Mouse (Mus musculus): ENCODE data around the gene Nkx2-5. TPM values are rescaled to one million over a fixed set of nuclear protein-coding genes. Genes with fewer than 3 reads are reported as not detected.

The Nkx2-5 gene
- polyA plus RNA-seq, 1 experiment from 2014 or later, result 2.9 TPM

- 25% methylated on average over 4 of the region's 4 CpGs for WGBS
- H3K36me3 ChIP-seq (ENCODE audit: control insufficient read depth, insufficient read depth, low read length), result no peaks in the 10 kb centered on the region
- H3K9ac ChIP-seq (ENCODE audit: low read length), result no peak overlapping the region
- peaks cover 32% of the 10 kb centered on the region for H3K27me3 ChIP-seq (ENCODE audit: control insufficient read depth, insufficient read depth, low read depth, low read length)
- peak overlapping the region; percentile 33; the same call in 1 of the 2 replicates for H3K27ac ChIP-seq (ENCODE audit: low read length)
- no peaks in the 10 kb centered on the region for H3K9me3 ChIP-seq (ENCODE audit: control insufficient read depth, low read length)
- H3K4me3 ChIP-seq (ENCODE audit: low read length), result no peak overlapping the region
- H3K4me1 ChIP-seq (replicated peaks; ENCODE audit: control insufficient read depth, insufficient read depth, low read length), result peaks cover 17% of the 10 kb centered on the region
- H3K4me2 ChIP-seq (ENCODE audit: low read depth, low read length), result no peak overlapping the region
- ATAC-seq (ENCODE audit: low read depth), result peak; percentile 29; the same call in 1 of the 2 replicates
These were observed 16.1 kb upstream of the Nkx2-5 start for GRCm38 (mm10) chr17:26860906-26861305.

GRCm38 (mm10) chr17:26852262-26852661 lies 7.5 kb upstream of the Nkx2-5 start:
- peaks cover 85% of the 10 kb centered on the region for H3K27me3 ChIP-seq (ENCODE audit: control insufficient read depth, insufficient read depth, low read depth, low read length)
- no peak for ATAC-seq (ENCODE audit: low read depth)

GRCm38 (mm10) chr17:26851136-26851460 lies 6.3 kb upstream of the Nkx2-5 start:
- H3K9me3 ChIP-seq (ENCODE audit: control insufficient read depth, low read length), result no peaks in the 10 kb centered on the region
- ATAC-seq (ENCODE audit: low read depth), result no peak
- H3K27ac ChIP-seq (ENCODE audit: low read length), result no peak overlapping the region
- no peak overlapping the region for H3K9ac ChIP-seq (ENCODE audit: low read length)
- peaks cover 82% of the 10 kb centered on the region for H3K27me3 ChIP-seq (ENCODE audit: control insufficient read depth, insufficient read depth, low read depth, low read length)
- no peaks in the 10 kb centered on the region for H3K36me3 ChIP-seq (ENCODE audit: control insufficient read depth, insufficient read depth, low read length)
- peak overlapping the region; percentile 34 for H3K4me3 ChIP-seq (ENCODE audit: low read length)
- WGBS, result 13% methylated on average over 8 of the region's 8 CpGs
- H3K4me1 ChIP-seq (replicated peaks; ENCODE audit: control insufficient read depth, insufficient read depth, low read length), result peaks cover 12% of the 10 kb centered on the region
- no peak overlapping the region for H3K4me2 ChIP-seq (ENCODE audit: low read depth, low read length)

More at GRCm38 (mm10) chr17:26852262-26852661, 7.5 kb upstream of the Nkx2-5 start:
- no peak overlapping the region for H3K4me3 ChIP-seq (ENCODE audit: low read length)
- no peak overlapping the region for H3K27ac ChIP-seq (ENCODE audit: low read length)
- no peak overlapping the region for H3K9ac ChIP-seq (ENCODE audit: low read length)
- no peak overlapping the region for H3K4me2 ChIP-seq (ENCODE audit: low read depth, low read length)
- 18% methylated on average over 4 of the region's 4 CpGs for WGBS
- no peaks in the 10 kb centered on the region for H3K36me3 ChIP-seq (ENCODE audit: control insufficient read depth, insufficient read depth, low read length)
- peaks cover 12% of the 10 kb centered on the region for H3K4me1 ChIP-seq (replicated peaks; ENCODE audit: control insufficient read depth, insufficient read depth, low read length)
- no peaks in the 10 kb centered on the region for H3K9me3 ChIP-seq (ENCODE audit: control insufficient read depth, low read length)

- peak; percentile 31; the same call in 1 of the 2 replicates for ATAC-seq (ENCODE audit: low read depth)
- WGBS, result under 1% methylated on average over 47 of the region's 48 CpGs
- H3K9ac ChIP-seq (ENCODE audit: low read length), result peak overlapping the region; percentile 11
- H3K4me3 ChIP-seq (ENCODE audit: low read length), result peak overlapping the region; percentile 34
- no peaks in the 10 kb centered on the region for H3K36me3 ChIP-seq (ENCODE audit: control insufficient read depth, insufficient read depth, low read length)
- no peaks in the 10 kb centered on the region for H3K9me3 ChIP-seq (ENCODE audit: control insufficient read depth, low read length)
- peak overlapping the region; percentile 52 for H3K4me2 ChIP-seq (ENCODE audit: low read depth, low read length)
- peaks cover 12% of the 10 kb centered on the region for H3K4me1 ChIP-seq (replicated peaks; ENCODE audit: control insufficient read depth, insufficient read depth, low read length)
- peaks cover 81% of the 10 kb centered on the region for H3K27me3 ChIP-seq (ENCODE audit: control insufficient read depth, insufficient read depth, low read depth, low read length)
- H3K27ac ChIP-seq (ENCODE audit: low read length), result no peak overlapping the region
These were observed 5.7 kb upstream of the Nkx2-5 start for GRCm38 (mm10) chr17:26850358-26851135.

GRCm38 (mm10) chr17:26849746-26850357 lies 5.0 kb upstream of the Nkx2-5 start:
- H3K27me3 ChIP-seq (ENCODE audit: control insufficient read depth, insufficient read depth, low read depth, low read length), result peaks cover 83% of the 10 kb centered on the region
- peak overlapping the region; percentile 34 for H3K4me3 ChIP-seq (ENCODE audit: low read length)
- no peaks in the 10 kb centered on the region for H3K9me3 ChIP-seq (ENCODE audit: control insufficient read depth, low read length)
- H3K36me3 ChIP-seq (ENCODE audit: control insufficient read depth, insufficient read depth, low read length), result no peaks in the 10 kb centered on the region
- peaks cover 12% of the 10 kb centered on the region for H3K4me1 ChIP-seq (replicated peaks; ENCODE audit: control insufficient read depth, insufficient read depth, low read length)
- ATAC-seq (ENCODE audit: low read depth), result peak; percentile 36; the same call in 1 of the 2 replicates
- H3K9ac ChIP-seq (ENCODE audit: low read length), result peak overlapping the region; percentile 11; the same call in 1 of the 2 replicates
- H3K4me2 ChIP-seq (ENCODE audit: low read depth, low read length), result peak overlapping the region; percentile 52
- no peak overlapping the region for H3K27ac ChIP-seq (ENCODE audit: low read length)
- under 1% methylated on average over 44 of the region's 44 CpGs for WGBS

DNA sequence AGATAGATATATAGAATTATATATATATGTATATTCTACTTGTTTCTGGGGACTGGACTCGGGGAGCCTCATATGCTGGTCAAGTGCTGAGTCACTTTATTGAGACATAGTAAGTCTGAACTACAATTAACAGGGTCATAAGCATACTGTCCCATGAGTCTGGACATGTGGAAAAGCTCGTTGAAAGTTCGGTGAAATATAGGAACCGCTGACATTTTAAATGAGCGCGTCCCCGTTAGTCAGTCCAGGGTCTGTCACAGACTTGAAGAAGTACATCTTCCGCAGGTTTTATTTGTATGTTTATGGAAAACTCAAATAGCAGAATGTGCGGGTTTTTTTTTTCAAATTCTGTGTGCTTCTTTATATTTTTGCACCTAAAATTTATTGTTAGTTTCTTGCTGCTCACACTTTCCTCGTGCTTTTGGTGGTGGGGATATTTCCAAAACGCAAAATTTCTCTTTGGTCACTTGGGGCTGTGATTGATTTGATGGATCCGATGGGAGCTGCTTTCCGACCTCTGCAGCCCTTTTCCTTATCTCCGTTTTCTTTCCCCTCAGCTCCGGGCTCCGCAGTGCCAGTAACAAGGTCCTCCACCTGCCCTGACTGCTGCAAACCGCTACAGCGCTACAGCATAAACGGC lies 4.4 kb upstream of the Nkx2-5 start:
- WGBS, result 4% methylated on average over 19 of the region's 19 CpGs
- no peak overlapping the region for H3K27ac ChIP-seq (ENCODE audit: low read length)
- peaks cover 17% of the 10 kb centered on the region for H3K4me1 ChIP-seq (replicated peaks; ENCODE audit: control insufficient read depth, insufficient read depth, low read length)
- no peak overlapping the region for H3K9ac ChIP-seq (ENCODE audit: low read length)
- no peak overlapping the region for H3K4me3 ChIP-seq (ENCODE audit: low read length)
- ATAC-seq (ENCODE audit: low read depth), result no peak
- H3K27me3 ChIP-seq (ENCODE audit: control insufficient read depth, insufficient read depth, low read depth, low read length), result peaks cover 83% of the 10 kb centered on the region
- no peaks in the 10 kb centered on the region for H3K9me3 ChIP-seq (ENCODE audit: control insufficient read depth, low read length)
- no peaks in the 10 kb centered on the region for H3K36me3 ChIP-seq (ENCODE audit: control insufficient read depth, insufficient read depth, low read length)
- no peak overlapping the region for H3K4me2 ChIP-seq (ENCODE audit: low read depth, low read length)

DNA sequence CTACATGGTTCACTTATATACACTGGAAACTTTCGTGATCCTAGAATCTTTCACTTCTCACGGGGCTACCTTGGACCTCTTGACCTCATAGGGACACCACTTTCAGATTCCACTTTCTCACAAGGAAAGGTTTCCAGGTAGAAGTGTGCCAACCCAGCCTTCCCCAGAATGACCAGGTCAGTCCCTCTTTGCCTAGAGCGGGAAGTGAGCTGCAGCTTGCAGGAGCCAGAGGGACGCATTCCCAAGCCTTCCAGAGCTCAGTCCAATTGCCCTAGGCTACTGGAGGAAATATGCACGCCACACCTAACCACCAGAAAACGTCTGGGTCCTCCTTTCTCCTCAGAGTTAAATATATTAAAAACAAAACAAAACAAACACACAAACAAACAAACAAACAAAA lies 3.4 kb upstream of the Nkx2-5 start:
- no peak overlapping the region for H3K4me2 ChIP-seq (ENCODE audit: low read depth, low read length)
- no peak overlapping the region for H3K4me3 ChIP-seq (ENCODE audit: low read length)
- no peak overlapping the region for H3K9ac ChIP-seq (ENCODE audit: low read length)

DNA sequence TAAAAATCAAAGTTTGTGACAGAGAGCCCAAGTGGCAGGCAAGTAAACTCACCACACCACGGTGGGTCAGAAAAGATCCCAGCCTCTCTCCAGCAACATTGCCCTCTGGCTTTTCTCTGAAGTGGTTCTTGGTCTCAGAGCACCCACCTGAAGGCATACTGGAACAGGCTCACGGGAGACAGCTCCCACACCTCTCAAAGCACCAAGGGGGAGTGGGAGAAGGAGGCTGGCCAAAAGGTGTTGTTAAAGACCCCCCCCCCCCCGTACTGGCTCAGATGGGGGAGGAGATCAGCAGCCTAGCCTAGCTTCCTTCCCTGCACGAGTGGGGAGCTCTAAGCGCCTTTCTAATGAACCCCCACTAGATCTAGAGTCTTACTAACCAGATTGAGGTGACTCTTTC lies 3.0 kb upstream of the Nkx2-5 start:
- H3K4me3 ChIP-seq (ENCODE audit: low read length), result no peak overlapping the region
- H3K36me3 ChIP-seq (ENCODE audit: control insufficient read depth, insufficient read depth, low read length), result no peaks in the 10 kb centered on the region
- H3K9me3 ChIP-seq (ENCODE audit: control insufficient read depth, low read length), result no peaks in the 10 kb centered on the region
- no peak overlapping the region for H3K9ac ChIP-seq (ENCODE audit: low read length)
- H3K27ac ChIP-seq (ENCODE audit: low read length), result no peak overlapping the region
- H3K4me1 ChIP-seq (replicated peaks; ENCODE audit: control insufficient read depth, insufficient read depth, low read length), result peaks cover 19% of the 10 kb centered on the region
- ATAC-seq (ENCODE audit: low read depth), result no peak
- H3K4me2 ChIP-seq (ENCODE audit: low read depth, low read length), result no peak overlapping the region
- WGBS, result 0% methylated on average over 5 of the region's 5 CpGs
- peaks cover 86% of the 10 kb centered on the region for H3K27me3 ChIP-seq (ENCODE audit: control insufficient read depth, insufficient read depth, low read depth, low read length)

More for the DNA sequence above, 3.4 kb upstream of the Nkx2-5 start:
- no peaks in the 10 kb centered on the region for H3K9me3 ChIP-seq (ENCODE audit: control insufficient read depth, low read length)
- peaks cover 85% of the 10 kb centered on the region for H3K27me3 ChIP-seq (ENCODE audit: control insufficient read depth, insufficient read depth, low read depth, low read length)
- ATAC-seq (ENCODE audit: low read depth), result no peak
- no peaks in the 10 kb centered on the region for H3K36me3 ChIP-seq (ENCODE audit: control insufficient read depth, insufficient read depth, low read length)
- H3K27ac ChIP-seq (ENCODE audit: low read length), result no peak overlapping the region
- 4% methylated on average over 6 of the region's 6 CpGs for WGBS
- H3K4me1 ChIP-seq (replicated peaks; ENCODE audit: control insufficient read depth, insufficient read depth, low read length), result peaks cover 19% of the 10 kb centered on the region

DNA sequence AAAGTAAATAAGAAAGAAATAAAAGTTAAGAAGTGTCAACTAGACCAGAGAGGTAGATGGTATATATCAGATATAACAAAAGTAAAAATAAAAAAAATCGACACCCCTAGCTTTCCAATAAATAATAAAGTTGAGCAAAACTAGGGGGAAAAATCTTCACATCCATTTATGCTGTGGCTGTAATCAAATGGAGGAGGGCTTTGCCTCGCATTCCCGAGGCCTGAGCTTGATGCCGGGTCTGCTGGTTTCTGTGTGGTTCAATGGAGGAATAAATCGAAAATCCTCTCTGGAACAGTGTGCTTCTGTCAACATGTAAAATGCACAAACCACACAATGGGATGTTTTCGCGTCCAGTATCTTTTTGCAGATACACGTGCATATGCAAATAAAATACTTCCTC lies 1.6 kb upstream of the Nkx2-5 start:
- H3K4me2 ChIP-seq (ENCODE audit: low read depth, low read length), result no peak overlapping the region
- ATAC-seq (ENCODE audit: low read depth), result no peak
- H3K9ac ChIP-seq (ENCODE audit: low read length), result no peak overlapping the region
- no peak overlapping the region for H3K4me3 ChIP-seq (ENCODE audit: low read length)
- no peaks in the 10 kb centered on the region for H3K9me3 ChIP-seq (ENCODE audit: control insufficient read depth, low read length)
- no peaks in the 10 kb centered on the region for H3K36me3 ChIP-seq (ENCODE audit: control insufficient read depth, insufficient read depth, low read length)
- H3K4me1 ChIP-seq (replicated peaks; ENCODE audit: control insufficient read depth, insufficient read depth, low read length), result peaks cover 19% of the 10 kb centered on the region
- WGBS, result 10% methylated on average over 8 of the region's 8 CpGs
- no peak overlapping the region for H3K27ac ChIP-seq (ENCODE audit: low read length)
- peaks cover 87% of the 10 kb centered on the region for H3K27me3 ChIP-seq (ENCODE audit: control insufficient read depth, insufficient read depth, low read depth, low read length)
